Mouse (Mus musculus) bone marrow, adult 2 months (tissue): ENCODE measurements around the gene Podxl2.

Source experiments
- CTCF ChIP-seq: fragments of 200-500 bp; IDR thresholded peaks from 2 replicates; pipeline ENCODE4 v1.5.1; 2011; ENCODE audit warnings: low read length, control low read depth; ENCODE audit not compliant: control insufficient read depth, insufficient read depth
- POLR2A ChIP-seq: fragments of 200-500 bp; IDR thresholded peaks from 2 replicates; pipeline ENCODE4 v1.6.1; 2011; ENCODE audit warnings: low read depth, mild to moderate bottlenecking, control low read depth, low read length, borderline replicate concordance; ENCODE audit not compliant: control insufficient read depth

DNA sequence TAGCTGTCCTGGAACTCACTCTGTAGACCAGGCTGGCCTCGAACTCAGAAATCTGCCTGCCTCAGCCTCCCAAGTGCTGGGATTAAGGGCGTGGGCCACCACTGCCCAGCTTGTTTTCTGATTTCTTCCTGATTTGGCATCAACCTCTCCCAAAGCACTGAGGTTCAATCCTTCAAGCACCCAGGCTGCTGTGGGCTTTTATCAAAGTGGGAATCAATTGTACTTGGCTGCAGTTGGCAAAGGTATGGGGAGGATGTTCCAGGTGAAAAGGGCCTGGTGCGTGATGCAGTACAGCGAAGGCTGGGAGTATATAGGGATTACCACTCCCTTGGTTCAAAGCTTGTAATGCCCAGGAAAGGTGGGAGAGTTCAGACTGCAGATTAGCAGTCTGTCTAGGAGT, 24.2 kb upstream of the Podxl2 start:
- TF ChIP-seq POLR2A, result no peak
- no peak for TF ChIP-seq CTCF
